Mouse (Mus musculus): Measurements from ENCODE around the gene Qk. TPM values are rescaled to one million over a fixed set of nuclear protein-coding genes. Genes with fewer than 3 reads are reported as not detected.
A peak's percentile ranks its signal among the peaks of the same experiment; 100 is the strongest.

Gene Qk
- total and polyA plus RNA-seq, 2 experiments, result 30.4 to 52.4 TPM

GRCm38 (mm10) chr17:10232406-10232805, 87.2 kb downstream of the Qk start:
- TF ChIP-seq POLR2A (IDR thresholded peaks at IDR 0.05; ENCODE audit: extremely low read depth, insufficient read depth, low read length), result no peak
- no peak for TF ChIP-seq CTCF (IDR thresholded peaks at IDR 0.05; ENCODE audit: low read depth, low read length)
- Histone ChIP-seq H3K36me3 (ENCODE audit: control insufficient read depth, insufficient read depth, low read length) (peaks cover 2% of the 10 kb centered on the region), H3K27me3 (ENCODE audit: control insufficient read depth, insufficient read depth, low read length) (no peaks in the 10 kb centered on the region), H3K4me1 (ENCODE audit: control insufficient read depth, insufficient read depth, low read length) (peaks cover 8% of the 10 kb centered on the region), H3K9ac (ENCODE audit: low read depth, low read length) (no peak overlapping the region), H3K4me3 (ENCODE audit: insufficient read depth, low read depth, low read length) (no peak overlapping the region), H3K79me2 (ENCODE audit: control insufficient read depth, insufficient read depth, low read length) (peaks cover 16% of the 10 kb centered on the region; the same call in 1 of the 2 replicates), H3K27ac (replicated peaks; ENCODE audit: insufficient read depth, low read depth, low read length) (no peak overlapping the region)
- no peak for DNase-seq (ENCODE audit: extremely low read depth, low read depth, low spot score)
- 87% methylated on average over 3 of the region's 3 CpGs for WGBS

DNA sequence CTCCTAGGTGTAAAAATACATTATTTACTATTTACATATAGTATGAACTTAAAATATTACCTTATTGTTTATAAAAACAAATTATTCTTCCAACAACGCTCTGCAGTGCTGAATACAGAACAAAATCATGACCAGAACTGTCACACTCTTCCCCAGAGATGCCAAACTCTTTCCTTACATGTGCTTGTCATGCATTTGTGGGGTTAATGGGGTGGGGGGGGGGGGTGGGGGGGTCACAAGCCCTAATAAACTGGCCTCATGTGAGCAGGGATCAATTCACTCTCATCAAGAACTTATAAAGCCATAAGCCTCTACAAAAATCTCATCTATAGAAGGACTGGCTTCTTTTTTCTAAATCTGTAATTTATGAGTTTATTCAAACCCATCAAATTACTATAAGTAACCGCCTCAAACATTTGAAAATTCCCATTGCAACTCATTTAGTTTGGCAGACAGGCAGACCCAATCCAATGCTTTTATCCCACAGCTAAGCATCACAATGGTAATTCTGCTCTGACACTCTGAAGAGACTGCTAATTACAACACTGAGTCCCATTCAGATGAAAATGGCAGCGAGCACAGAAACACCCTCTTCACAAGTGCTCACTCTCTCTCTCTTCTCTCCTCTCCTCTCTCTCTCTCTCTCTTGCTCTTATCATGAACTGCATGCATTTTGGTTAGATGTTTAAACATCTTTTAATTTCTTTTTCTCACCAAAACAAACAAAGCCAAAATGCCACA, 91.7 kb downstream of the Qk start:
- Histone ChIP-seq H3K9ac (ENCODE audit: low read depth, low read length) (no peak overlapping the region), H3K4me3 (ENCODE audit: insufficient read depth, low read depth, low read length) (no peak overlapping the region), H3K4me1 (ENCODE audit: control insufficient read depth, insufficient read depth, low read length) (peaks cover 9% of the 10 kb centered on the region), H3K27ac (replicated peaks; ENCODE audit: insufficient read depth, low read depth, low read length) (no peak overlapping the region), H3K79me2 (ENCODE audit: control insufficient read depth, insufficient read depth, low read length) (peaks cover 13% of the 10 kb centered on the region; the same call in 1 of the 2 replicates), H3K36me3 (ENCODE audit: control insufficient read depth, insufficient read depth, low read length) (no peaks in the 10 kb centered on the region), H3K27me3 (ENCODE audit: control insufficient read depth, insufficient read depth, low read length) (no peaks in the 10 kb centered on the region)
- no peak for DNase-seq (ENCODE audit: extremely low read depth, low read depth, low spot score)
- 94% methylated on average over 3 of the region's 3 CpGs for WGBS
- TF ChIP-seq CTCF (IDR thresholded peaks at IDR 0.05; ENCODE audit: low read depth, low read length) (no peak), POLR2A (IDR thresholded peaks at IDR 0.05; ENCODE audit: extremely low read depth, insufficient read depth, low read length) (no peak)

GRCm38 (mm10) chr17:10216164-10216563, 103.5 kb downstream of the Qk start:
- no peak overlapping the region for H3K9ac ChIP-seq (ENCODE audit: low read depth, low read length)
- H3K36me3 ChIP-seq (ENCODE audit: control insufficient read depth, insufficient read depth, low read length), result peaks cover 12% of the 10 kb centered on the region
- H3K79me2 ChIP-seq (ENCODE audit: control insufficient read depth, insufficient read depth, low read length), result no peaks in the 10 kb centered on the region; the same call in 1 of the 2 replicates
- WGBS, result 76% methylated on average over 5 of the region's 5 CpGs
- peaks cover 1% of the 10 kb centered on the region; the same call in 1 of the 2 replicates for H3K4me1 ChIP-seq (ENCODE audit: control insufficient read depth, insufficient read depth, low read length)
- H3K27ac ChIP-seq (replicated peaks; ENCODE audit: insufficient read depth, low read depth, low read length), result no peak overlapping the region
- no peak for TF ChIP-seq POLR2A (IDR thresholded peaks at IDR 0.05; ENCODE audit: extremely low read depth, insufficient read depth, low read length)
- no peak for TF ChIP-seq CTCF (IDR thresholded peaks at IDR 0.05; ENCODE audit: low read depth, low read length)
- DNase-seq (ENCODE audit: extremely low read depth, low read depth, low spot score), result peak; percentile 33
- no peaks in the 10 kb centered on the region for H3K27me3 ChIP-seq (ENCODE audit: control insufficient read depth, insufficient read depth, low read length)
- no peak overlapping the region for H3K4me3 ChIP-seq (ENCODE audit: insufficient read depth, low read depth, low read length)

- Histone ChIP-seq H3K27ac (replicated peaks; ENCODE audit: insufficient read depth, low read depth, low read length) (peak overlapping the region; percentile 39), H3K4me1 (ENCODE audit: control insufficient read depth, insufficient read depth, low read length) (peaks cover 4% of the 10 kb centered on the region), H3K36me3 (ENCODE audit: control insufficient read depth, insufficient read depth, low read length) (peaks cover 18% of the 10 kb centered on the region), H3K27me3 (ENCODE audit: control insufficient read depth, insufficient read depth, low read length) (no peaks in the 10 kb centered on the region), H3K4me3 (ENCODE audit: insufficient read depth, low read depth, low read length) (no peak overlapping the region), H3K9ac (ENCODE audit: low read depth, low read length) (no peak overlapping the region), H3K79me2 (ENCODE audit: control insufficient read depth, insufficient read depth, low read length) (no peaks in the 10 kb centered on the region; the same call in 1 of the 2 replicates)
- DNase-seq (ENCODE audit: extremely low read depth, low read depth, low spot score), result peak; percentile 80
- 31% methylated on average over 12 of the region's 12 CpGs for WGBS
- TF ChIP-seq POLR2A (IDR thresholded peaks at IDR 0.05; ENCODE audit: extremely low read depth, insufficient read depth, low read length), result no peak
These were observed 110.4 kb downstream of the Qk start for GRCm38 (mm10) chr17:10209154-10209777.

DNA sequence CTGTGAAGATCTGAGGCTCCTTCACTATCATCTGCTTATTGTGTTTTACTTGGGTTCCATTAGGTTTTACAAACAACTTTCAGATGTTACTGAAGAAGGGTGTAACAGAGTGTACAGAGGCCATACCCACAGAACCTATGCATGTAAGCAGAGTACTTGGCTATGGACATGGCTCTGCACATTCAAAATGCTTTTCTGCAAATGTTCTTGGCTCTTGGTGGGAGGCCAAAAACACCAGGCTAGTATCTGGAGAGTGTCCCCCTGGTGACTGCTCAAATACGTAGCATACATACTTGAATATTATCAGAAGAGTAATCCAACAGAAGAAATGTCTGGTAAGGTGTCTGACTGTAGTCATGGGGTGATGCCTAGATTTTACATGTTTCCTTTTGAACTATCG, 121.0 kb downstream of the Qk start:
- Histone ChIP-seq H3K79me2 (ENCODE audit: control insufficient read depth, insufficient read depth, low read length) (no peaks in the 10 kb centered on the region), H3K4me1 (ENCODE audit: control insufficient read depth, insufficient read depth, low read length) (no peaks in the 10 kb centered on the region), H3K36me3 (ENCODE audit: control insufficient read depth, insufficient read depth, low read length) (peaks cover 9% of the 10 kb centered on the region; the same call in 1 of the 2 replicates), H3K9ac (ENCODE audit: low read depth, low read length) (no peak overlapping the region), H3K4me3 (ENCODE audit: insufficient read depth, low read depth, low read length) (no peak overlapping the region), H3K27me3 (ENCODE audit: control insufficient read depth, insufficient read depth, low read length) (no peaks in the 10 kb centered on the region), H3K27ac (replicated peaks; ENCODE audit: insufficient read depth, low read depth, low read length) (no peak overlapping the region)
- 92% methylated on average over 2 of the region's 2 CpGs for WGBS
- no peak for DNase-seq (ENCODE audit: extremely low read depth, low read depth, low spot score)
- TF ChIP-seq CTCF (IDR thresholded peaks at IDR 0.05; ENCODE audit: low read depth, low read length) (no peak), POLR2A (IDR thresholded peaks at IDR 0.05; ENCODE audit: extremely low read depth, insufficient read depth, low read length) (no peak)

DNA sequence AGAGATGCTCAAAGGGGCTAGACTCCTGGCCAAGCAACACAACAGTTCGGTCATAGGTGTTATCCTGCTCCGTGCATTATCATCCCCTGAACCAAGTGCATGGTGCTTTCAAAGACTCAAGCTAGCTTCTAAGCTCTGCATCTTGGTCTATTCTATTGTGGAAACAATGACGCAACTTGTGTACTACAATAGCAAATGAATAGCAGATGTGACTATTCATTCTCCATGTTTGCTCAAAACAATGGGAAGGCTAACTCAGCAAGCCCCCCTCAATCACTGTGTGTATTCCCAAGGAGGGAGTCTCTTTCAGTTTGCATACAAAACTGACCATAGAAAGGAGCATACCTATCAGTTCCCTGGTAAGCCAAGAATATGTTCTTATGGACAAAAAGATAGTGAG, 121.4 kb downstream of the Qk start:
- Histone ChIP-seq H3K9ac (ENCODE audit: low read depth, low read length) (no peak overlapping the region), H3K36me3 (ENCODE audit: control insufficient read depth, insufficient read depth, low read length) (peaks cover 9% of the 10 kb centered on the region; the same call in 1 of the 2 replicates), H3K79me2 (ENCODE audit: control insufficient read depth, insufficient read depth, low read length) (no peaks in the 10 kb centered on the region), H3K27ac (replicated peaks; ENCODE audit: insufficient read depth, low read depth, low read length) (no peak overlapping the region), H3K4me3 (ENCODE audit: insufficient read depth, low read depth, low read length) (no peak overlapping the region), H3K4me1 (ENCODE audit: control insufficient read depth, insufficient read depth, low read length) (no peaks in the 10 kb centered on the region), H3K27me3 (ENCODE audit: control insufficient read depth, insufficient read depth, low read length) (no peaks in the 10 kb centered on the region)
- no peak for DNase-seq (ENCODE audit: extremely low read depth, low read depth, low spot score)
- no peak for TF ChIP-seq POLR2A (IDR thresholded peaks at IDR 0.05; ENCODE audit: extremely low read depth, insufficient read depth, low read length)
- no peak for TF ChIP-seq CTCF (IDR thresholded peaks at IDR 0.05; ENCODE audit: low read depth, low read length)
- WGBS, result 97% methylated on average over 3 of the region's 3 CpGs

Measured in liver, adult 2 months (tissue).